Mouse (Mus musculus) liver, embryonic 14.5 days (tissue): ENCODE measurements at regions not wholly inside any gene's neighbourhood (a gene's known extent, or its start where the extent isn't known, plus 50 kb on each side); places are given as distances from the start of the nearest gene placed in this dataset.

Experiments
- CTCF ChIP-seq: IDR thresholded peaks from 2 replicates; pipeline ENCODE4 v1.5.1; 2016; ENCODE audit warnings: antibody characterized with exemption, low read depth, control low read depth
- EP300 ChIP-seq: IDR thresholded peaks from 2 replicates; pipeline ENCODE4 v1.6.1; 2016; ENCODE audit warnings: antibody characterized with exemption, low read depth

DNA sequence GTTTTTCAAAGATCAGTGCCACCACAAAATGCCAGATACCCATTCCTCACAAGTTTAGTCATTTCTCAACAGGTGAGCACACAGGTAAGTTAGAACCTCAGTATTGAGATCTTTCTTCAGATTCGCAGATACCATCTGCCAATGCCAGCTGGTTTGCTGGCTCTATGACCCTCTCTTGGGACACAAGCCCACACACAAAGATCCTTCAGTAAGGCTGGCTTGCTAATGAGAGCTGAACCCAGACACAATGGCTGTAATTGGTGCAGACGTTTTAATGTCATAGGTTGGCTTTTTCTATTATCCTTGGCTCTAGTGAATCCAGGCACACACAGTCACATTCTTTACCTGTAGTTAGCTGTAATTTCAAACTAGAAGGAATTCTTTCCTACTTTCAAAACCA is 154.3 kb upstream of the Lyplal1 start:
- no peak for TF ChIP-seq CTCF
- TF ChIP-seq EP300: no peak
